Mouse (Mus musculus): ENCODE data around the gene Serpinb1a.
A peak's percentile ranks its signal among the peaks of the same experiment; 100 is the strongest.

The Serpinb1a gene

DNA sequence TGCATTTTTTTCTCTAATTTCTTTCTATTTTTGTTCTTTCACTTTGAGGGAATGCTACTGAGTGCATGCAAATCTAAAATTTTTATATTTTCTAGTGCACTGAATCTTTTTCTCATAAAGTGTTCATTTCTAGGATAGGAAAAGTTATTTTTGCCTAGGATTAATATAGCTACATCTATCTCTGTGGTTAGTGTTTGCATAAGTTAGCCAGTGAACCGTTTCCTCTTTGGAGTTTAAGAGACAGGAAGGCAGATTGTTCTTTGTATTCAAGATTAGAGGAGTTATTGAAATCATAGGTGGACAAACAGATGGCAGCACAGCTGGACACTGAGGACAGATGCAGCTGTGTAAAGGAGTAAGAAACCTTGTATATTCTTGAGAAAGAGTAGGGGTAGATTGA is 11.7 kb downstream of the Serpinb1a start:
- no peak for DNase-seq (ENCODE audit: low spot score in 2 of 2)

DNA sequence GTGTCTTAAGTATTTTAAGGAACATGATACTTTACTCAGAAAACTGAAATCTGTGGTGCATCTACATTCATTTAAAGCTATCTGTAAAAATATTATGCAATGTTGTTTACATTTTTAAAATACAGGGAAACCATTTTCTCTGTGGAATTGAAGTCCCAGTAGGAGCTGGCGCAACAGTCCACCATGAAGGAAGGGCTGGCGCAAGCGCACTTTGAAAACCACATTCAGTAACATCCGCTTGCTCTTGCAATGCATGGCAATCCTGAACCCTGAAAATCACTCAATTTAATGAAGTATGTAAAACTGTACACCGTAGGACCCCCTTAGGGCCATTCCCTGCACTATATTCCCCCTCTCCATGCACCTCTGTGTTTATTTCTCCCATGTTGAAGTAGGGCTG is 16.5 kb downstream of the Serpinb1a start:
- no peak for DNase-seq (ENCODE audit: low spot score in 2 of 2)

DNA sequence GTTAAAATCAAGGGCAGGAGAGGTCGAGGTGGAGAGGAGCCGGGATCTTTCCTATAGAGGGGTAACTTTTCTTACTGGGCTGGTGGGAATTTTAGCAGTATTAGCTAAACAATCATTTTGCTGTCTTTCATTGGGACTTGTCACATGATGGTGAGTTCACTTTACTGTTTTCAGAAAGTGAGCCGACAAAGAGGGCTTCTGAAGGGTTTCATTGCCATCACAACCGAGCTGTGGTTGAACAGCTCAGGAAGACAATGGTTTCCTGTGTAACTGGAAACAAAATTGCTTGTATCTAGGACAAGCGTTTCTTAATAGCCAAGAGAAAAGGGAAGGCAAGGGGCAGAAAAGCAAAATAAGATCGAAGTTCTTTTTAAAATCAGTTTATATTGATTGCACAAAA is 17.7 kb downstream of the Serpinb1a start:
- DNase-seq (ENCODE audit: low spot score in 2 of 2), result no peak

DNA sequence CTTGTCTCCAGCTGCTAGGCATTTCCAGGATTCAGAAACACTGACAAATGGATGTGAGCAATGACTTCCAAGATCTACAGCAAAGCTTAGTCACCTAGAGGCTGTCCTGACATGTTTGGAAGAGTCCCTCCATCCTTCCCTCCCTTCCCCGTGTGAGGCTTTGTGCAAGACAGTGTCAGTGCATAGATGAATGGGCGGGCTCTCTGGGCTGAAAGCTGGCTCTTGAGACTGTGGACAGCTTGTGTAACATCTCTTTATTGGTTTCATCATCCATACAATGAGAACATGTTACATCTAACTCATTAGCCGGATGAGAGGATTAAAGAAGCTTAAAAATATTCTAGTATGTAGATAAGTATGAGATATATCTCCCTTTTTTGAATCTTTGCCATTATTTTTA is 18.2 kb downstream of the Serpinb1a start:
- DNase-seq (ENCODE audit: low spot score in 2 of 2), result no peak

DNA sequence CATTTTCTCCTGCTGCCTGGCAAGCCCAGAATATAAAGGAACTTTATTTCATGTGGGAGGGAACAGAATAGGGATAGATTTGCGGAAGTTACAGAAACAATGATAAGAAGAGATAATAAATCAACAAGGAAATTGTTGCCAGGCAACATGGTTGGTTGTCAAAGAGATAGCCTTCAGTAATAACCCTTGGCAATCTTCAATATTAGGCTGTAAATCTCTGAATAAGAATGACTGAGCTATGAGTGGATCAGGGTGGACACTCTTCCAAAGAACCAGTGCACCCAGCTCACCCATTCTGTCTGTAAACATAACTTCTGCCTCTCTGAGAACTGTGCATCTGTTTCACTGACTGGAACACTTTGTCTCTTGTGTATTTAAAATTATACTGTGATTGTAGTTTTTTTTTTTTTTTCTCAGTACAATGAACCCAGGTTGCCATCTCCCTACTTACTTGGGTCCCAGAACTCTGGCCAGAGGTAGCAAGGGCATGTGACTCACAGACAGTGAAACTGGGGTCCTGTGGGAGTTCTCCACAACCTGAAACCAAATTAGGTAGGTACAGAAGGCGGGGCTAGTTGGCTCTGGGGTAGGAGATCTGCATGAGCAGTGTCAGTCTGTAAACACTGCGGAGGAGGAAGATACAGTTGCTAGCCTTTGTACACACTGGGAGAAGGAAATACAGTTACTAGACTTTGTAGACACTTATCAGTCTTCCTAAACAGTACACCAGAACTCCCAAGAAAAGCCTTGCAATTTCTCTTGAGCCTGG is 19.3 kb downstream of the Serpinb1a start:
- no peak for DNase-seq (ENCODE audit: low spot score in 2 of 2)

DNA sequence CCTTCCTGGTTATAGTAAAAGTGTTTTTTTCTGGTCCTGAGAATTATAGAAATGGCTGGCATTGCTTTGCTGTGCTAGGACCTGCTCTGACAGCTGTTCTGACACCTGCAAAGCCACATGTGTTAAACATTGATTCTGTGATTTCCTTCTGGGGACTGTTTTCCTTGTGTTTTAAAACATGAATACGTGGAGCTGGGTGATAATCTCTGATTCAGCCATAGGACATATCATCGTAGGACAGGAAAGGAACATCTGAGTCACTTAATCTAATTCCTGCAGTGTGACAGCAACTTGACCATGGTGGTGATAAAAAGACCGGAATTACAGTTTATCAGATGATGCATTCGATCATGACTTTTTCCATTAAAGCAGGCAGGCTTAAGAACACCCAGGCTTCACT is 22.1 kb downstream of the Serpinb1a start:
- no peak for DNase-seq (ENCODE audit: low spot score in 2 of 2)

DNA sequence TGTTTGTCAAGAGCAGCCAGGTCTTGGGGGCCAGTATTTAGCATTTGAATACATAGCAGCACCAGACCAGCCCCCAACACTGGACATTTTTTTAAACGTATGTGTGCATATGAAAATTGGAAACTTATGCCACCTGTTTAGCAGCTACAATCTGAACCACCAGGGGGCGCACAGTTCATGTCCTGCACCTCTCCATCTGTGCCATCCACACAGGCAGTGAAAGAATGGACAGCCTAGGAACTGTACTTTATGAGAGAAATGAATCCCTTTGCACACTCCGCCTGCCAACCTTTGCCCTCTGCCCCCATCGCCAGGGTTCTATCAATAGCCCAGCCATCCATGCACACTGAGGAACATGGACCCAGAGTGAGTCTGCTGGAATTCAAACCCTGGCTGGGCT is 23.0 kb downstream of the Serpinb1a start:
- DNase-seq (ENCODE audit: low spot score in 2 of 2), result peak; percentile 28 to 62

DNA sequence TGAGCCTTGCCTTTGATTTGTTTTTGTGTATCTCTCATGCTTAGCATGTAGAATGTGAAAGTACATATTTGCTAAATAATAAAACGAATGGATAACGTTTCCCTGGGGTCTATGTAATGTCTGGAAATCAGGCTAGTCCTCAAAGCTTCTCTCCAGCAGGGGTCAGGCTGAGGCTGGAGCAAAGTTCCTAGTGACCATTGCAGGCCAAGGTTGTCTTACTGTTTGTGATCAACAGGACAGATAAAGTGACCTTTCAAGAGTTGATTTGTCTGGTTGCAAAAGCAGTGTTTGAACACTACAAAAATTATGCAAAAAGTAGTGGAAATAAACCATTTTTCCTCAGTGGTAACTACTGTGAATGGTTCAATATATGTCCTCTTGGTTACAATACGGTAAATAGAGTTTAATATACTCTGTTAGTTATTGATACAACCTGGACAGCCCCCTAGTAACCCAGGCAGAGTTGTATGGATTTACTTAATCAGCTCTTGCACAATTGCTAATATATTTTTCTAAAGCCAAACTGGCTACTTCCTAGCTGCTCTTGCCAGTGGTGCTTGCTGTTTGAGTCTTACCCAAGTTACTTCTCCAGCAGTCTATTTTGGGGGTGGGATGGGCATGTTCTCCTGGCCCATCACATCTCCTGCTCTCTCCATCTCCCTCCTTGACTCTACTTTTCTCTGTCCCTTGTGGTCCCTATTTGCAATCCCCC is 23.7 kb downstream of the Serpinb1a start:
- DNase-seq (ENCODE audit: low spot score in 2 of 2), result no peak

DNA sequence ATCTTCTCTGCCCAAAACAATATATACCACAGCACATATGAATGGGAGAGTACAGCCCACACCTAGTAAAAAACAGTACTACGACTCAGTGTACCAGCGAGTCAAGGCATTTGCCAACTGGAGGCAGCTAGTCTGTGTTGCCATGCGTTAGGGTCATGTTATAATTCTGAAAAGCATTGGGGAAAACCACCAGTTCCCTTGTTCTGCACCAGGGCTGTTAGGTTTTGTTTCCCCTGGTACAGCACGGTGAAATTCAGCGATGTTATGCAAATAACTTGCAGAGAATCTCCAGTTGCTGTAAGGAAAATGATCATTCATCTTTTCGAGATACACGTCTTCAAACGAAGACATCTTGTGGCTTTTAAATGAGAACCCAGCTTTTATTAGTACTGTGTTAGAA is 25.4 kb downstream of the Serpinb1a start:
- DNase-seq (ENCODE audit: low spot score in 2 of 2), result no peak

DNA sequence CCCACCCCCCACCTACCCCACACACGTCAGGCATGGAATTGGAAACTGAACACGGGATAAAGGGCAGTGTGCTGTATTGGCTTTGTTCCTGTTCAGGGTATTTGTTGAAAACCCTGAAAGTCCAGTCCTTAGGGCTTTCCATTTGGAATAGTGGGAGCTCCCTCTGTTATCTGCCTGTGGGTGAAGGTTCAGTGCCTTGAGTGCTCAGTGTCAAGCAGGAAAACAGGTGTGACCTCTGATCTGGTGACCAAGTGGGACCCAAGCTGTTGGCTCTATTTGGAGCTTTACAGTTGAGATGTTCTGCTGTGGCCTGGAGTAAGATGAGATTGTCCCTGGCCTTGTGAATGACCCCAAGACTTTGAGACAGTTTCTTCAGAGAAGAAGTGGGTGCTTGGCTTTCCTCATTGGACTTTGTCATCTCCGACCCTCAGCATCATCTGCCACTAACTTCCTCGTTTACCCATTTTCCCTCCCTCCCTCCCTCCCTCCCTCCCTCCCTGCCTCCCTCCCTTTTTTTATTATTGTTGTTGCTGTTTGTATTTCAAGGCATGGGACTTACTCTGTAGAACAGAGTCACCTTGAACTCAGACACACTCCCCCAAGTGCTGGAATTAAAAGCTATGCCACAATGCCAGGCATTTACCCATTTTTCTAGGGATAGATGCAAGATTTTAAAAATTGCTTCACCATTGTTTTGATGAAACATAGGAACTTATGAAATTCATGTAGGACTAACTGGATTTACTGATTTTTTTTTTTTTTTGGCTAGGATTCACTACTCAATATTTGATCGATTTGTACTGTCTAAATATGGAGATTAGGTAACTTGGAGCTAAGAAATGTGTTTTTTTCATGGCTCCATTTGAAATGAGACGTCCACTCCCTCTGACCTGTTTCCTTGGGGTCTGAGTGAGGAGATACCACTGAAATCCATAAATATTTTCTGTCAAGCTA is 26.3 kb downstream of the Serpinb1a start:
- DNase-seq (ENCODE audit: low spot score in 2 of 2), result no peak

DNA sequence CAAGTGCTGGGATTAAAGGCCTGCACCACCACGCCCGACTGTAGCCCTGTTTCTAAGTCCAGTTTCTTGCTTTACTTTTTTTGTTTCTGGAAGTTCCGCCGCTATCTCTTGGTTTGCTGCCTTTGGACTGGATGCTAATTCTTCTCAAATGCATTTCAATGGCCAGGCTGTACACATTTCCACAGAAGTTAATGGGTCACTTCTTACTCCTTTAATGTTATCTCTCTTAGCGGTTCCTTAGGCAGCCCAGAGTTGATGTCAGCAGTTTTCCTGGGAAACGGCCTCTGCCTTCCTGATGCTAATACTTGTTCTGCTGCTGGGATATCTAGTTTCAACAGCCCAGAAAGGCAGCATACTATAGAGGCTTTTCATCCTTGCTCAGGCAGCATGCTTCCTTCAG is 27.9 kb downstream of the Serpinb1a start:
- no peak for DNase-seq (ENCODE audit: low spot score in 2 of 2)

DNA sequence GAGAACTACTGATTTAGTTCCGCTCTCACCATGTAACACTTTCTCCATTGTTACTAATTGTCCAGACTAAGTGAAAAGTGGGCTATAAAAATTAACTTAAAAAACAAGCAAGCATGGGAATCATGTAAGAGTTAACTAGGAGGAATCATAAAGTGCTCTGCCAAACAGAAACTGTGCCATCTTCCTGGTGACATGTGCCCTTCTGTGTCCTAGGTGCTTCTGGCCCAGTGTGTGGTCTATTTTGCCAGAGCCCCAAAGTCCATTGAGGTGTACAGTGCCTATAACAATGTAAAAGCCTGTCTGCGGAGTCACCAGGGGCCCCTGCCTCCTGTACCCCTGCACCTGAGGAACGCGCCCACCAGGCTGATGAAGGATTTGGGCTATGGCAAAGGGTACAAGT is 29.3 kb downstream of the Serpinb1a start:
- no peak for DNase-seq (ENCODE audit: low spot score in 2 of 2)

DNA sequence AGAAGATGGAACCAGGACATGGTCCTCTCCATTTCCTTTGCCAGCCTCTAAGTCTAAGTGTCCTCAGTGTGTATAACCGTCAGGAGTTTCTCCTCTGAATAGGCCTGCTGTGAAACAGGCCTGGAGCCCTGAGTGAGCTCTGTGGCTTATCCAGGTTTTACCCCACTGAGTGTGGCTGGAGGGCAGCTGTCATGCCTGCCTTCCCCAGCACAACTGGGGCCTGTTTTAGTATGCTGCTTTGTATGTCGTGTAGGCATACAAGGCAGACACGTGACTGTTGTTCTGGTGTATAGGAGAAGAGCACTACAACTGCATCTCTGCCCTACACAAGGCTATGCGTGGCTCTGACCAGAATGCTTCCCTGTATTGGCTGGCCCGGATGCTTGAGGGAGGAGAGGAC is 31.1 kb downstream of the Serpinb1a start:
- no peak for DNase-seq (ENCODE audit: low spot score in 2 of 2)

DNA sequence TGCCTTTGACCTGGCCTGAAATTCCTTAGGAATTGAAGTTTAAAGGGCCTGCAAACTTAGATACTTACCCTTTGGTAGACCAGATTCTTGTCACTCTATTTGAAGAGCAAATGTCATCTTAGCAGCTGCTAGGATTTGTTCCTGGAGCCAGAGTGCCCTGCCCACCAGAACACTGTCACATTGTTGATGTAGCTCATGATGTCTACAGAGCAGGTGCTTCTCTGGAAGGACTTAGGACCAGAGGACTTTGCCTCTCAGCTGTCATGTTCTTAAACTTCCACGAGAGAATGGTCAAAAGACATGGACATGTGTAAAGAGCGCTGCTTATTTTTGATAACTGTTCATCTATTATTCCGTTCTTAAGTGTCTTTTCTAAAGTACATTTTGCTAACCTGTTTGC is 31.7 kb downstream of the Serpinb1a start:
- no peak for DNase-seq (ENCODE audit: low spot score in 2 of 2)

DNA sequence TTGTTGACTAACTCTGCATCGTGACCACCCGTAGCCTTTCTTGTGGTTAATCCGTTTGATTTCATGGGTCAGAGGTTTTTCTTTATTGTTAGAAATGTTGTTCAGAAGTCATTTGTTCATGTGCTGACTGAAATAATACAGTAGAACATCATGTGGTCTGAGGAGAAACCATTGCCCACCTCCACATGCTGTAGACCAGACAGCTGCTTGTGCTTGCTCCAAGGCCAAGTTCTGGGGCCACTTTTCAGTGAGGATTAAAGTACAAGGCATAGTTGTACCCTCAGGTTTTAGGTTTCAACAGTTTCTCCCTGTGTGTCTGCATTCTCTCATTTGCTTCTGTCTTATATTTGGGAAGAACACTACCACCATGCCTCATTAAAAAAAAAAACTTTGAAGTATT is 43.4 kb downstream of the Serpinb1a start:
- DNase-seq (ENCODE audit: low spot score in 2 of 2), result no peak

DNA sequence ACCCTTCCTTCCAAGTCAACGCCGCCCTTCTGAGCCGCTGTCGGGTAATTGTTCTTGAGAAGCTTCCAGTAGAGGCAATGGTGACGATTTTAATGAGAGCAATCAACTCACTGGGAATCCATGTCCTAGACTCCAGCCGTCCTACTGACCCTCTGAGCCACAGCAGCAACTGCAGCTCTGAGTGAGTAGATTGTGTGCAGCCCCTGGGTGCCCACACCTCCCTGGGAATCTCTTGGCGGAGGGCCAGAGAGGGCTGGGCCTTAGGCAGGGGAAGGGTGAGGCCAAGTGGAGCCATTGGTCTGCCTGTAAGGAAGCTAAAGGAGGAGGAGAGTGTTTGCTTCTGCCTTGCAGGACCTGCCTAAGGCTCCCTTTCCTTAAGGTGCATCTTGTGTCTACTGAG is 44.2 kb downstream of the Serpinb1a start:
- DNase-seq (ENCODE audit: low spot score in 2 of 2), result no peak

DNA sequence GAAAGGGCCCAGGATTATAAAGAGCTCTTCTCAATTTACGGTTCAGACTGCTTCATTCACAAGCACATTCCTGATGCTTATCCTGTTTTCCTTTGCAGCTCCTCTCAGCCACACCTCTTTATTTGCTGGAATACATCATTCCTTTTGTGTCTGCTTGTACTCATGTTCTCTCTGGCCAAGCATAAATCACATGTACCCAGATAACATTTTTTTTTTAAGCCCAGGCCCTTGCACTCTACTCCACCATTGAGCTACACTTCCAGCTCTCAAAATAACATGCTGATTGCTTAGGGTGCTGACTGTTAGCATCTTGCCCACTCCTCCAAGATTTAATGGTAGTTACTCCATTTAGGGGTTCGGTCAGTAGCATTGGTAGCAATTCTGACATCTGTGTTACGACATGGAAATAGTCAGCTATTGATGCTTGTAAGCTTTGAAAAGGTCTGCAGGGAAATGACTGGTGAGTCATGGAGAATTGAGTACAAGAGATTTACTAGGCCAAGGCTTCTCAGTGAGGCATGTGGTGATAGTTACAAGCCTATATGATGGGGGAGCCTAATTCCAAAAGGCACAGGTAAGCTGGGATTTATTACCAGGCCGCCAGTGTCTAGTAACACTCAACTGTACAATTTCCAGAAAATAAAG is 47.2 kb downstream of the Serpinb1a start:
- no peak for DNase-seq (ENCODE audit: low spot score in 2 of 2)

DNA sequence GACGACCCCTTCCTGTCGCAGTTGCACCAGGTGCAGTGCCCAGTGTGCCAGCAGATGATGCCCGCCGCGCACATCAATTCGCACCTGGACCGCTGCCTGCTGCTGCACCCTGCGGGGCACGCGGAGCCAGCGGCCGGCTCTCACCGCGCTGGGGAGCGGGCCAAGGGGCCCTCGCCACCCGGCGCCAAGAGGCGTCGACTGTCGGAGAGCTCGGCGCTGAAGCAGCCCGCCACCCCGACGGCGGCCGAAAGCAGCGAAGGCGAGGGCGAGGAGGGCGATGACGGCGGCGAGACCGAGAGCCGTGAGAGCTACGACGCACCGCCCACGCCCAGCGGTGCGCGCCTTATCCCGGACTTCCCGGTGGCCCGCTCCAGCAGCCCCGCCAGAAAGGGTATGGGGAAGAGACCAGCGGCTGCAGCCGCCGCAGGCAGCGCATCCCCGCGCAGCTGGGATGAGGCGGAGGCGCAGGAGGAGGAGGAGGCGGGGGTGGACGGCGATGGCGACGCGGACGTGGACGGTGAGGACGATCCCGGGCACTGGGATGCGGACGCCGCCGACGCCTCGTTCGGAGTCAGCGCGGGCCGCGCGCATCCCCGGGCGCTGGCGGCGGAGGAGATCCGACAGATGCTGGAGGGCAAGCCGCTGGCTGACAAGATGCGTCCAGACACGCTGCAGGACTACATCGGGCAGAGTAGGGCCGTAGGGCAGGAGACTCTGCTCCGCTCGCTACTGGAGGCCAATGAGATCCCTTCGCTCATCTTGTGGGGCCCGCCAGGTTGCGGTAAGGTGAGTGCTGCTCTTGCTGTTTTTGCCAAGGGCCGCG is 48.5 kb downstream of the Serpinb1a start, which contains the start of gene D930007J09Rik:
D930007J09Rik (minus strand) TSS at position 591 of the 823 bp plus-strand sequence.
- peak; percentile 61 to 65 for DNase-seq (ENCODE audit: low spot score in 2 of 2)

DNA sequence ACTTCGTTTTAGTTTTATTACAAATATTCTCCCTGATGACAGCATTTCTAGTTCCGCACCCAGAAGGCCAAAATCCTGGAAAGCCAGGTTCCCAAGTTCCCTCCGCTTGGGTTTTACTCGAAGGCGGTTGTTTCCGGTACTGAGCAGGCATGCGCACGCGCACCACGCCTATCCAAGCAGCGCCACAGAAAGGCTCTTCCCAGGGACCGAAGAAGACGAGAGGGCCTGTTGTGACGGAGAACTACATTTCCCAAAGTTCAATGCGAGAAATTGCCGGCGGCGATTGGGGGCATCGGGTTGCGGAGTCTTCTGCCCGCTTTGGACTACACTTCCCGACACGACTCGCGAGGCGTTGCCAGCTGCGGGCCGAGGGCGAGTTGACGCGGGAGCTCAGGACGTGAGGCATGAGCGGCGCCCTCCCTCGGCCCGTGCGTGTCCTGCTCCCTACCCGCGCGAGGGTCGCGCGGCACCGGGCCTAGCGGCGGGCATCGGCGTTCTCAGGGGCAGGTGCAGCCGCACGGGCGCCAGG is 49.2 kb downstream of the Serpinb1a start, which contains the start of gene Wrnip1:
Wrnip1 (plus strand) TSS at position 346 of the 529 bp plus-strand sequence.
- DNase-seq (ENCODE audit: low spot score in 2 of 2), result peak; percentile 98 to 99

DNA sequence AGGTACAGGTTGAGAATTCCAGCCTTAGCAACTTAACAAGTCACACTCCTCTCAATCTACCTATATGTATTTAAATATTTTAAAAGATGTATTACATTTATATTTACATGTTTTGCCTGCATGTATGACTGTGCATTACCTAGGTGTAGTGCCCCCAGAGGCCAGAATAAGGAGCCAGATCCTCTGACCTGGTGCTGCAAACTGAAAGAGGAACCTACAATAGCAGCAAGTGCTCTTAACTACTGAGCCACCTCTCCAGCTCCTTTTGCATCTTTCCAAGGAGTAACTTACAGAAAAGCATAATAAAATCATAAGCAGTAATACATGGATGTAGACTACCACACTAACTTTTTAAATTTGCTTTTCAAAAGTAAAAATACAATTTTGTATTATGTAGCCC is 50.1 kb downstream of the Serpinb1a start:
- DNase-seq (ENCODE audit: low spot score in 2 of 2), result no peak
